Mouse (Mus musculus): Measurements from ENCODE around the gene Snrpe.

GRCm38 (mm10) chr1:133650288-133651055, 40.4 kb upstream of the Snrpe start:
- TF ChIP-seq GATA1 (IDR thresholded peaks at IDR 0.05; ENCODE audit: low read length) (no peak), TAL1 (IDR thresholded peaks at IDR 0.05; ENCODE audit: low read length) (no peak)
